Mouse (Mus musculus) intestine, embryonic 16.5 days (tissue): ENCODE measurements at regions not wholly inside any gene's neighbourhood (a gene's known extent, or its start where the extent isn't known, plus 50 kb on each side); places are given as distances from the start of the nearest gene placed in this dataset.
"Not testable (repeated sequence)": the region's sequence is repeated elsewhere in the genome, so short reads cannot be mapped to it uniquely, and the experiment has no call there.

Source experiments
- ATAC-seq: fragments of 200-750 bp; cut with Nextera tagmentation; 2 replicates; pipeline ENCODE4 v1.8.0; 2017; ENCODE audit warnings: moderate TSS enrichment, moderate library complexity
- H3K27ac ChIP-seq: fragments of 300-500 bp; sonication (generic); 2 replicates; pipeline ENCODE4 v1.5.1; 2014; ENCODE audit warnings: mild to moderate bottlenecking, low read length
- H3K27me3 ChIP-seq: fragments of 300-500 bp; sonication (generic); replicated peaks from 2 replicates; pipeline ENCODE4 v1.6.1; 2014; ENCODE audit warnings: low read length, control low read depth, mixed read lengths; ENCODE audit not compliant: control insufficient read depth, insufficient read depth
- H3K36me3 ChIP-seq: fragments of 300-500 bp; sonication (generic); 2 replicates; pipeline ENCODE4 v1.6.1; 2014; ENCODE audit warnings: low read length, control low read depth; ENCODE audit not compliant: control insufficient read depth, insufficient read depth
- H3K4me1 ChIP-seq: fragments of 300-500 bp; sonication (generic); 2 replicates; pipeline ENCODE4 v1.6.1; 2014; ENCODE audit warnings: low read length, control low read depth, mixed read lengths; ENCODE audit not compliant: control insufficient read depth, insufficient read depth
- H3K4me2 ChIP-seq: fragments of 300-500 bp; sonication (generic); 2 replicates; pipeline ENCODE4 v1.6.1; 2014; ENCODE audit warnings: low read depth, low read length, control low read depth
- H3K4me3 ChIP-seq: fragments of 300-500 bp; sonication (generic); 2 replicates; pipeline ENCODE4 v1.5.1; 2014; ENCODE audit warnings: mild to moderate bottlenecking, low read length
- H3K9ac ChIP-seq: fragments of 300-500 bp; sonication (generic); 2 replicates; pipeline ENCODE4 v1.6.1; 2014; ENCODE audit warnings: low read depth, low read length
- H3K9me3 ChIP-seq: fragments of 300-500 bp; sonication (generic); 2 replicates; pipeline ENCODE4 v1.6.1; 2016; ENCODE audit warnings: low read length, control low read depth; ENCODE audit not compliant: control insufficient read depth
- whole genome bisulfite sequencing: fragments of 180-500 bp; shearing (Covaris S2); extraction: QIAGEN DNeasy Blood & Tissue Kit; methylation state at CpG from one replicate; pipeline ENCODE4 v1.1.7; 2014; 5-methylcytosine and 5-hydroxymethylcytosine counted together

DNA sequence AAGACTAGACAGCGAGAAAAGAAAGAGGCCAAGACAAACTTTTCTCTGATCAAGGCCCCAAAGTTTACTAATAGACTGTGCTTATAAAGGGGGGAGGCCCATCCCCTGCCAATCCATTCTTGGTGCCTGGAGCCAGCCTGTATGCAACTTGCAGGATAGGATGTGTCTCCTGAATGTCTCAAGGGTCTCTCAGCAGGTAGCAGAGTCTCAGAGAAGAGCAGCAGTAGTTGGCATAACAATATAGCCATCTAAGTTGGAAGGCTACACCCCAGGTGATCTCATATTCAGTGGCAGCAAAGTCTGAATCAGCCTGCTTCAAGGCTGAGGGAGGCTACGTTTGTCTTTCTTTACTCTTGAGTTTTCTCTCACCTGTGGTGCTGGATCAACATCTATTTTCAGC, 418.1 kb downstream of the Edem1 start:
- not testable (repeated sequence) for H3K9me3 ChIP-seq, H3K4me3 ChIP-seq, H3K4me1 ChIP-seq, H3K27ac ChIP-seq, H3K36me3 ChIP-seq, H3K9ac ChIP-seq, H3K4me2 ChIP-seq, H3K27me3 ChIP-seq, ATAC-seq
- 43% methylated on average over 2 of the region's 2 CpGs for WGBS
